Mouse (Mus musculus): ENCODE results near the gene Dtx4.

The Dtx4 gene

DNA sequence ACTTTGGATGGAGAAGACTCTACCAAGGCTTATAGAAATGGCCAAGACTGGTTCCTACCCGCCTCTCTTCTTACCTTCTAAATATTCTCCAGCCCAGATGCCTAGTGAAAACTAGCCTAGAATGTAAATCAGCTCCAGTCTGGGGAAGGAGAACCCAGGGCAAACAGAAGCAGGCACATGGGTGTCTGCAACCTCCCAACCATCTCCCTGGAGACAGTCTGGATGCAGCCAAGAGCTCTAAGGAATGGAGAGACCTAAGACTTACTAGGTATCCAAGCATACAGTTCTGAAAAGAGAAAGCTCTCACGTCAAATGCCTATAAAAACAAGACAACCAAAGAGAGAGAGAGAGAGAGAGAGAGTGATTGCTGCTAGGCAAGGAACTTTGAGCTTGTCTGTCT lies 3.3 kb downstream of the Dtx4 start:
- in situ Hi-C loops (cut with MboI; ENCODE audit: low pct_unique_long_range_greater_than_20kb in 1 of 2, low sequenced_read_pairs in 2 of 2, unreplicated experiment in 1 of 2): no loop called here

DNA sequence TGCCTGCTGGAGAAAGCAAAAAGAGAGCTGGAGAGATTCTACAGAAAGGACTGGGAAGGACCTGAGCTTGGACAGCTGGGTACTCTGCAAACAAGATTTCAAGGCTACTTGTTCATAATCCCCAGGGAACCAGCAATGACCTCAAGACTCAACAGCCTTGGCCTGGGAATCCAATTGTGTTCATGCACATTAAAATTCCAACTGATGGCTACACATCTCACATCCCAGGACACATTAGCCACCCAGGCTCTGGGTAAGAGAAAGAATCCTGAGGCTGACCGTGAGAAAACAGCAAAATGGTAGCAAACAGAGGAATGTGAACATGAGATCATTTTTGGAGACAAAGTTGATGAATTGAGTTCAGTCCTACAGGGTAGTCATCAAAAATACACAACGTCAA lies 5.0 kb downstream of the Dtx4 start:
- in situ Hi-C loops (cut with MboI; ENCODE audit: low pct_unique_long_range_greater_than_20kb in 1 of 2, low sequenced_read_pairs in 2 of 2, unreplicated experiment in 1 of 2): no loop called here

DNA sequence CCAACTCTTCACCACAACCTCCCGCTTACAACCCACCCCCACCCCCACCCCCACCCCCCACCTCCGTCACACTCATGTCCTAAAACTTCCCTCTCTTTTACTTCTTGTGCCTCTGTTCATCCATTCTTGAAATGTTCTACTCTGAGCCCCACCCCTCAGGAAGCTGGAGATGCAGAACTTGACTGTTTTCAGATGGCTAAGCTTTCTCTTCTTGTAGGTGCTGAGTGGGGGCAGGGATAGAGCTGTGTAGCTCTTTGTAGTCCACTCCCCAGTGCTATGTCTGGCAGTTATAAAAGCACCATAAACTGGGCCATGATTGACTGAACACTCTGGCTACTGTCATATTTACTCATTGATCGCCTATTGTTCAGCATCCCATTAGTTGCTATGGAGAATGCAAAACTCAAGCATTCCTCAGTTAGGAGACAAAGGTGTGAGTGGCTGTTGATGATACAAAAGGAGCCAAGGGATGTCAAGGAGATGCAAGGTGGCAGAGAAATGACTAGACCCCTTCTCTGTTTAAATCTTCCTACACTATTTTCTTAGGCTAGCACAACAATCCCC lies 6.2 kb downstream of the Dtx4 start:
- in situ Hi-C loops (cut with MboI; ENCODE audit: low pct_unique_long_range_greater_than_20kb in 1 of 2, low sequenced_read_pairs in 2 of 2, unreplicated experiment in 1 of 2): no loop called here

DNA sequence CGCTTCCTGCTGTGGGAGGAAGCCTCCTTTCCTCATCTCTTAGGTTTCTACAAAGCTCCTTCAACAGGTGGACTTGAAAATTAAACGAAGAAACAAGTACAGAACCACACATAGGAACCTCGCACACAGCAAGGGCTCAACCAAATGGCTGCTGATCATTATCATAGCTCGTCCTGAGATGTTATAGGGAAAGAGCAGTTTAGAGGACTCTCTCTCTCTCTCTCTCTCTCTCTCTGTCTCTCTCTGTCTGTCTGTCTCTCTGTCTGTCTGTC lies 7.1 kb downstream of the Dtx4 start:
- in situ Hi-C loops (cut with MboI; ENCODE audit: low pct_unique_long_range_greater_than_20kb in 1 of 2, low sequenced_read_pairs in 2 of 2, unreplicated experiment in 1 of 2): no loop called here

DNA sequence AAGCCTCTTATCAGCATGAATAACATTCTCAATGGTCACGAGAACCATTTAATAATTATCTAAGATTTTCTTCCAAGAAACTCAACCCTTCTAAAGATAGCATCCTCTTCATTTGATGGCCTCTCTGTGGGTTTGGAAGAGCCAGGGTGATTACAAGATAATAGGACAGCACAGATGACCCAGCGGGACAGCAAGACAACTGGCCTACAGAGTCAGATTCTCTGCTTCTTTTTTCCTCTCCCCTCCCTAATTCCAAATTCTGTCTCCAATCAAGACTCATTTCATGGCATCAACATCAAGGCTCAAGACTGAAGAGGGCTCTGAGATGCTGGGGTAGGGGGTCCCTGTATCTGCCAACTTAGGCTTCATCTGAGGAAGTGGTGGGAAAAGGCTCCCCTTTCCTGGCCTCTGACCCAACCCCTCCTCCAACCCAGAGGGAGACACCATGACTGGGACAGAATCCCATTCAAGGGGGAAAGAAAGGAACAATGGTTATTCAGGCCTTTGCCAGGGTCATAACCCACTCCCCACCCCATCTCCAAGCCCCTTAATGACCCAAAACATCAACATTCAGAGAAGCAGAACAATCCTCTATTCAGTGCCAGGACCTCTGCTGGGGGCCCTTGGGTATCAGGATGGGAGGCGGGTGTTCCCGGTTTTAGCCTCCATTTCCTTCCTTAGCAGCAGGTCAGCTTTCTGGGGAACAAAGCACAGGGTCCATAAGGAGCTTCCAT lies 7.6 kb downstream of the Dtx4 start:
- in situ Hi-C loops (cut with MboI; ENCODE audit: low pct_unique_long_range_greater_than_20kb in 1 of 2, low sequenced_read_pairs in 2 of 2, unreplicated experiment in 1 of 2): no loop called here

DNA sequence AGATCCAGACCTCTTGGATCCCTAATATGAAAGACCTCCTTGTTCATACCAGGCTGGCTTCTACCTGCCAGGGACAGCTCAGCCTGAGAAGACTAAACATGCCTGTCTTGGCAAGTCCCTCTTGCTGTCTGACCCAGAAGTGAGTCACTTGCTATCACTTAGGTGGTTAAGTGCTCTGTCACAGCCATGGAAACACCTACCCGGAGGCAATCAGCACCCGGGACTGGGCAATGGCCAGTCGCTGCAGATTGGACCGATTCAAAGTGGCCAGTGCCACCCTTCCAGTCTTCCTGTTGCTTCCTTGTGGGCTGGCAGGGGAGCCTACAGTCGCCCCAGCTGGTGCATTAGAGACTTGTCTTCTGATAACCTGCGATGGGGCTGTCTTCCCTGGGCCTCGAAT lies 9.6 kb downstream of the Dtx4 start:
- in situ Hi-C loops (cut with MboI; ENCODE audit: low pct_unique_long_range_greater_than_20kb in 1 of 2, low sequenced_read_pairs in 2 of 2, unreplicated experiment in 1 of 2): no loop called here

DNA sequence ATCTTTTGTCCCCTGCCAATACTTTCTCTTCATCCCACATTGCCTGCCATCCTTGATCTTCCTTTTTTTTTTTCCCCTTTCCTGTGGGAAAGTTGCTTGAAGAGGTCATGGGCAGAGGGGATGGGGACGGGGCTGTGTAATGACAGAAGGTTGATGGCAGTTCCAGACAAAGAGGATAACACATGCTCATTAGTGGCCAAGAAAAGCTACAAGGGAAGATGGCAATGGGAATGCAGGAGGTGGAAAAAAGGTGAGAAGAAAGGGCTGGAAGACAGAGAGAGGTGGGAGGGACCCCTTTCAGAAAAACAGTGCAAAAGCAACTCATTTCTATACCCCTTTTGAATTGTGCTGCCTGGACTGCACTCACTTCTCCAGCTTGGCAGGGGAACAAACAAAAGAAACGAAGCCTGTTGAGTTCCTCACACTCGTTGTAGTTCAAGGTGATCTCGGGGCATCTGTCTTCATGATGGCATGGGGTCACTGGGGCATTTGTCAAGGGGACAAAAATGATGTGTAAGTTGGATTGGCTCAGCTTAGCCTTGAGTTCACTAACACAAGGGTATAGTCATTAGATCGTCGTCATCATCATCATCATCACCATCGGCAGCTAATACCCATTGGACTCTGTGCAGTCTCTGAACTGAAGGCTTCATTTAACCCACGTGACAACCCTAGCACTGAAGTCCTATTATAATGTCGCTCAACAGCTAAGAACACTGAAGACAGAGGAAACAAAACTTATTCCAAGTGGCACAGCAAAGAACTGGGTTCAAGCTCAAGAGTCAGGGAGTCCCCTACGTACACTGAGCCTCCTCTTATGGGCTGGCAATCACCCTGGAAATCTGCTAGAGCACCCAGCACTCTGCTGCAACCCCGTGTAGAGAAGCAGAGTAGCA lies 11.3 kb downstream of the Dtx4 start:
- in situ Hi-C loops (cut with MboI; ENCODE audit: low pct_unique_long_range_greater_than_20kb in 1 of 2, low sequenced_read_pairs in 2 of 2, unreplicated experiment in 1 of 2): no loop called here

DNA sequence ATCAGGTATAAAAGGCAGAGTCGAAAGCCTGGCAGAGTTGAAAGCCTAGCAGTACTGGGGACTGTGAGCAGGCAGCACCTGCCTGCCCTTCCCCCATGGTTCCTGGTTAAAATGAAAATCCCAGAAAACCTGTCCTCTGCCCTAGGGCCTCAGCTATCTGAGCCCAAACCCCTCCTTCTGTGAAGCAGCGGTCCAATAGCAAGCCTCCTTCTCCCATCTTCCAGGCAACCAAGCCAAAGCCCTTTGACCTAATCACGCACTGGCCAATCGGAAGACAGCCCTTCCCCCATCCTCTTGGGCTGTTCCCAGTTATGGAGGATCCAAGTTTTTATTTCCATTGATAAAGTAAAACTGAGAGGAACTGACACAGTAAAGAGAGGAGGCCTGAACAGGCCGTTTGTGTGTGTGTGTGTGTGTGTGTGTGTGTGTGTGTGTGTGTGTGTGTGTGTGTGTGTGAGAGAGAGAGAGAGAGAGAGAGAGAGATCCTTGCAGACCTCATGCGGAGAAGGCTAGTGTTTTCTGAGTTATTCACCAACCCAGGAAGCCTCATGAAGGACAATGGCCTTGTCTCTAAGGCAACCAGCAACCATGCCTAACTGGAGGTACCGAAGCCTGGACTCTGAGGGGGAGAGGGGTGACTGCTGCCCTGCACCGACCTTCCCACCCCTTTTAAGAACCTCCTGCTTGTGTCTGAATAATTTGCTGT lies 12.1 kb downstream of the Dtx4 start:
- in situ Hi-C loops (cut with MboI; ENCODE audit: low pct_unique_long_range_greater_than_20kb in 1 of 2, low sequenced_read_pairs in 2 of 2, unreplicated experiment in 1 of 2): no loop called here

DNA sequence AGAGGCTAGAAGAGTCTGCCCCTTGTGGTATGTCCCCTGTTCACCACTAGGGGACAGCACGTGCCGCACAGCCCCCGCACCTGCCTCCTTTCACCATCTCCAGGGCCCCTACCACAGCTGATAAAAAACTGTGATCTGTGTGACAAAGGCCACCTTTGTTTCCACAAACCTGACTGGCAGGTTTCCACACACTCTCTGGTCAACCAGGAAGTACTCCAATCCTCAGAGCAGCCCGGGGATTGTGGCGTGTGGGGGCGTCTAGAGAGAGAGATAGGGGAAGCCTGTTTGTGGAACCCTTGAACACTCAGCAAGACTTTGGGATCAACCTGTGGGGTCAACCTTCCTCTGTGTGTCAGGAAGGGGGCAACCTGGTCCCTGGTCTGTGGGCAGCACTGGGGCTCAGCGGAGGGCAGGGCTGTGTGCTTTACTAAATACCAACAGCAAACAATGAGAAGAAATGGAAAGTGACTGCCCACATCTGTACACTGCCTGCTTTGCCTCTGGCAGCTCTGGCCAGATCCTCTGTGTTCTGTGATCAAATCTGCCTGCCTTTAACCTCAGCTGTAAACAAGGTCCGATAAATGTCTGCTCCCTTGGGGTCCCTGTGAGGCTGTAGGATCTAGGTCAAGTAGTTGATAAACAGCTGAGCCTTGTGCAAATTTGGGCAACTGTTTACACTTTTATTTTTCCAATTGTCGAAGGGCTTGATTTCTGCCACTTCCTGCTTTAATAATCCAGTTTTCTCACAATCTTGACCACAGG lies 12.9 kb downstream of the Dtx4 start:
- in situ Hi-C loops (cut with MboI; ENCODE audit: low pct_unique_long_range_greater_than_20kb in 1 of 2, low sequenced_read_pairs in 2 of 2, unreplicated experiment in 1 of 2): no loop called here

DNA sequence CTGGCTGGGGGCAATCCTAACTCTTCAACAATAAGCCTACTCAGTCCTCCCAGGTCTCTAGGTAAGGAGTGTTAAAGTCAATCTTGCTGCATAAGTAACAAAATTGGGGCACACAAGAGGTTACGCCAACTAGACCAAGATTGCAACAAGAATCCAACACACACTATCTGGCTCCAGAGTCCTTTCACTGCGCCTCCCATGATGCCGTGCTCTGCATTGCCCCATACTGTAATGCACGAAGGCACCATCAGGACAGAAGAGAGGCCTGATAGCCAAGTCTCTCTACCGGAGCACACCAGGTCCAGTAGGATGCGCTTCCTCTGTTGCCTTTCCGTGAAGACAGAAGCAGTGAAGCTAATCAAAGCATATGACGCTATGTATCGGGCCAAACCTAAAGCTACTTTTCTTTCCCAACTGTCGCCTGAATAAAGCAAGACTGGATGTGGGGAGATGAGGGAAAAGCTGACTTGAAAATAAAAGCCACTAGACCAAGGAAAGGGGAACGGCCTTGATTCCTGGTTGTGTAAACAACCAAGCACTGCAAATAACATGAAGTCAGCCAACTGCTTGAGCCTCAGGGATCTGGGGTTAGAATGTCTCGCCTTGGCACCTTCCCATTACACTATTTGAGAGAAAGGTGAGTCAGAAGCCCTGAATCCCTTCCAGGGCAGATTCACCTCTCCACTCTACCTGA lies 13.6 kb downstream of the Dtx4 start:
- in situ Hi-C loops (cut with MboI; ENCODE audit: low pct_unique_long_range_greater_than_20kb in 1 of 2, low sequenced_read_pairs in 2 of 2, unreplicated experiment in 1 of 2): no loop called here

DNA sequence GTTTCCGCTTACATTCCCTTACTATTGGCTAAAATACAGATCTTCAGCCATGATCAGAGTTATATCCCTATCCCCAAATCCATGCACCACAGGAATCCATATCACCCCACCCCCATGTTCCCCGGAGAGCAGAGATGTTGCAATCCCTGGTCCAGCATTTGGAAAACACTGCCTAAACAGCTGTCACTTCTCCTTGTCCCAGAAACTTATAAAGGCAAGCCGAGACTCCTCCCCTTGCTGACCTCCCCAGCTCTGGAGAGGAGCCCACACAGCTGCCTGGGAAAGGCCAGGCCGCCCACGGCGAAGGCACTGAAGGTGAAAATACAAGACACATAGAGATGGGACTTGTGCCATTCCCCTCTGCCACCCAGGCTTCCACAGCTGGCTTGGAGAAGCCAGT lies 14.4 kb downstream of the Dtx4 start:
- in situ Hi-C loops (cut with MboI; ENCODE audit: low pct_unique_long_range_greater_than_20kb in 1 of 2, low sequenced_read_pairs in 2 of 2, unreplicated experiment in 1 of 2): no loop called here

DNA sequence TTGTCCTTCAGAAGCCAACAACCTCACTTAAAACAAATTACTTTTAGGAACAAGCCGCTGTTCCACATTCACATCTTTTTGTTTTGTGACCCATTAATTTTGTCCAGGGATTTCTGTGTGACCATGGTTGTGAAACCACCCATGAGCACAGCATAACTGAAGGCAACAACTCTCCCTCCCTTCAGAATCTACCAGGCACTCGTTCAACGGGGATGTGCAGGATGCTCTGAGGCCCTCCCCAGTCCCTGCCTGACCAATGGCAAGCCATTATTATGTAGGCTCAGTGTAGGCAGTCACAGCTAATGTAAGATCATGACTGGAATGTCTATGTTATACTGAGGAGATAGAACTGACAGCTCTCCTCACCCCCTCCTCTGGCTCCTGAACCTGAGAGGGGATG lies 15.6 kb downstream of the Dtx4 start:
- in situ Hi-C loops (cut with MboI; ENCODE audit: low pct_unique_long_range_greater_than_20kb in 1 of 2, low sequenced_read_pairs in 2 of 2, unreplicated experiment in 1 of 2): no loop called here

DNA sequence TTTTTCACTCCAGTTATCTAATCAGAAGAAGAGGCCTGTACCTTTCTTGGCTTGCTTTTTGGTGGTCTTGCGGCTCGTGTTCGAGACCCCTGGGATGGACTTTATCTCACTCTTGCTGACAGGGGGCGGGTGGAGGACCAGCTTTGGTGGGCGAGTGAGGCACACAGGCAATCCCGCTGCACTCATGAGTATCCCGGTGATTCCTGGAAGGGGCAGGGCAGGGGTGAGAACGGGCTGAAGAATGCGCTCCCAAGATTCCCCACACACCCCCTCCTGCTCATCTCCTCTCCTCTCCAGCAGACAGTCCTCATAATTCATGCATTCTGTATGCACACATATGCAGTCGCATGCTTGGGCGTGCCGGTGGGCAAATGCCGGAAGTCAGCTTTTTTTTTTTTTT lies 16.0 kb downstream of the Dtx4 start:
- in situ Hi-C loops (cut with MboI; ENCODE audit: low pct_unique_long_range_greater_than_20kb in 1 of 2, low sequenced_read_pairs in 2 of 2, unreplicated experiment in 1 of 2): no loop called here

DNA sequence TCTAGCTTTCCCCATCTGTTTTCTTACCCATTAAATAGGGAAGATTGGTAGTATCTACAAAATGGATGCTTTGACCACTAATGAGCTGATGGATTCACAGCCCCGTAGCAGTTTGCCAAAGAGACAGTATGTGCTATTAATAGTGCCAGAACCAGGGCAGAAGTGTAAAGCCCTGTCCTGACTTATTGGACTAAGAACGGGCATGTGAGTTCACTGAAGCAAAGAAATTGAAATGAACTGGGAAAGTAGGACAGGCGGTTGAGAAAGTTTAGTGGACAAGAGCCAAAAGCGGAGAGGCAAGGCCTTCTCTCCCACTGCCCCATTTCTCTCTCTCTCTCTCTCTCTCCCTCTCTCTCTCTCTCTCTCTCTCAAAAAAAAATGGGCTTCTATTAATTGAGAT lies 17.0 kb downstream of the Dtx4 start:
- in situ Hi-C loops (cut with MboI; ENCODE audit: low pct_unique_long_range_greater_than_20kb in 1 of 2, low sequenced_read_pairs in 2 of 2, unreplicated experiment in 1 of 2): no loop called here

DNA sequence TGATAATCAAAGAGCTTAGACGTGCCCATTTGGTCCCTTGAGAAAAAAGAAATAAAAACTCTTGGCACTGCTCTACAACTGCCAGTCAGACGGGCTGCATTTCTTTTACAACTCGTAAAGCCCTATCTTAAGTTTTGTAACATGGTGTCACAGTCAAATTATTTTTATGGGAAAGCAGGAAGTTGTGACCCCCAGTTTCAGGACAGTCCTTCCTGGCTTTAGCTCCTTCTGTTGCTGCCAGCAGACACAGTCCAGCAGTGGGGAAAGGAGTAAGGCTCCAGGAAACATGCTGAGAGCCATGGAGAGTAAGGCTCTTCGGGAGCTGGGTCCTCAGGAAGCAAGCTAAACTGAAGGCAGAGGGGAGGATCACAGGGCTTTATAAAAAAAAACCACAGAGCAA lies 17.5 kb downstream of the Dtx4 start:
- in situ Hi-C loops (cut with MboI; ENCODE audit: low pct_unique_long_range_greater_than_20kb in 1 of 2, low sequenced_read_pairs in 2 of 2, unreplicated experiment in 1 of 2): no loop called here

DNA sequence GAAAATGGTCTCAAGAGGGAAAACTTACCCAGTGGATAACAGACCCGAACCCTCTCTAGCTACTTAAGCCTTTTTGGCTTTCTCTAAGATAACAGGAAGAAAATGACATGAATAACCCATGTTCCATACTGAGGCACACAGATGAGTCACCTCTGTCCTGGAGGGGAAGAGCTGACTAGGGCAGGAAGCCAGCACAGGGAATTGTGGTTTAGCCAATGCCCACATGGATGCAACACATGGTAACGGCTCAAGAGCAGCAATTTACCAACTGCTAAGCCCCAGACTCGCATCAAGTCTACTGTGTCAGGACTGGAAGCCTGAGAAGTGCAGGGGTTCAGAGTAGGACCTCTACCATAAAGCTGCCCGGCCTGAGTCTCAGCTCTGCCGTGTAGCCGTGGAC lies 22.9 kb downstream of the Dtx4 start:
- in situ Hi-C loops (cut with MboI; ENCODE audit: low pct_unique_long_range_greater_than_20kb in 1 of 2, low sequenced_read_pairs in 2 of 2, unreplicated experiment in 1 of 2): no loop called here

DNA sequence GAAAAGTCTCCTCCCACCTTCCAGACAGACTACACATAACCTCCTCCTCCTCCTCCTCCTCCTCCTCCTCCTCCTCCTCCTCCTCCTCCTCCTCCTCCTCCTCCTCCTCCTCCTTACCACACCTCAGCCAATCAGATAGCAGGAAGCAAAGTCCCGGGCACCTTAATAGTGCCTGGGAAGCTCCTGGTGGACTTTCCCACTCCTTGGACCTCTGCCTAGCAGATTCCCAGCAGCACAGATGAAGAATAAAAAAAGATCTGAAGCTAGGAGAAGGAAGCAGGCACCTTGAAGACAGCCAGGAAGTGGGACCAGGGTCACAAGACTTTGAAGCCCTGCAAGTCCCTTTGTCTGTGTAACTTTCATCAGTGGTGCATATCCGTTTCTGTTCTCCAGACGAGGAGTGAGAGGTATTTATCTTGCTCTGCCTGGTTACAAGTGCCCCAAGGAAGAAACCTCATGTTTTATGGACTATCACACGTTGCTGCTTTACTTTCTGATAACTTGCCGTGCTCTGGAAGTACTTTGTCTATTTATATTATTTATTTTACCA lies 24.5 kb downstream of the Dtx4 start:
- in situ Hi-C loops (cut with MboI; ENCODE audit: low pct_unique_long_range_greater_than_20kb in 1 of 2, low sequenced_read_pairs in 2 of 2, unreplicated experiment in 1 of 2): no loop called here
